Mouse (Mus musculus): ENCODE data around the gene Mroh3.
A peak's percentile ranks its signal among the peaks of the same experiment; 100 is the strongest.

Gene Mroh3

DNA sequence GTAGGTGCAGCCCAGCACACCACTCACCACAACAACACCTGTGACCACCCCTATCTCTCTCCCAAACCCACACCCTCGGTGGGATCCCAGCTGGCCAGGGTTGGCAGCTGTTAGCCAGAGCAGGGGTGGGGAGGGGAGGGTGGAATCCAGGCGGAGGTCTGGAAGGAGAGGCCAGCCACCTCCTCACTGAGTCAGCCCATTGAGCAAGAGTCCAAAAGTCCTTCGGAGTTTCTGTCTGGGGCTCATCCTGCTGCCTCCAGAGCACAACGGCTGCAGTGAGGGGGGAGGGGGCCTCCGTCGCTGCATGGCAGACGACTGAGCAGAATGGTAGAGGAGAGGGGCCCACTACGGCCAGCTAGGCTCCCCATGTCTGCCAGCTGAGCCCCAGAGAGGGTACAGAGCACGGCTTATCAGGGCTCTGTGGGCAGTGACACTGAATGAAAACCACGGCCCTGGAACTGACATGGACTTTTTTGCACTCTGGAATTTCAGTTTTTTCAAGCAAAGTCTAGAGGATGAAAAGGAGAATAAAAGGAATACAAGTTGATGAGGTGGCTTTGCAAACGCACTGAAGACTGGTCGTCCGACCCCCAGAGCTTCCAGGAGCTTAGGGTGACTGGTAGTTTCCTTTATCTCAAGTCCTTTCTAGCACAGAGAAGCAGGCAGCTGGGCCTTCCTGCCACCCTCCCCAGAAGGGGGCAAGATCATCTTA lies 15.9 kb upstream of the Mroh3 start:
- DNase-seq (ENCODE audit: low spot score in 2 of 2): no peak

DNA sequence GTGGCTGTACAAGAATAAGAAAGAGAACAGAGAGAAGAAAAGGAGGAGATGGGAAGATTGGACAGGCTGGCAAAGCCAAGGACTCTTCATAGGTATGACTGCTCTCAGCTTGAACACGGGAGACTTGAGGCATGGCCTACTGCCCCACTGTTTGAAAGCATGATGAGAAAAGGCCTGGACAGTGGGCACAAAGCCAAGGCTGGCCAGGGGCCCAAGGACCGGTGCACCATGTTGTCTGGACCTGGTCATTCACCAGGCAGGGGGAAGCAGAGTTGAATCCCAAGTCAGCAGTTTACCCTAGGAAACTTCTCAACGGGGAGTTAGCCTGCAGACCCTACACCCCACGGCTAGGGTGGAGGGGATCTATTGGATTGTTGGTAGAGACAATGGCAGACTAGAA lies 15.2 kb upstream of the Mroh3 start:
- DNase-seq (ENCODE audit: low spot score in 2 of 2): peak in 1 of 2 experiments; percentile 36

DNA sequence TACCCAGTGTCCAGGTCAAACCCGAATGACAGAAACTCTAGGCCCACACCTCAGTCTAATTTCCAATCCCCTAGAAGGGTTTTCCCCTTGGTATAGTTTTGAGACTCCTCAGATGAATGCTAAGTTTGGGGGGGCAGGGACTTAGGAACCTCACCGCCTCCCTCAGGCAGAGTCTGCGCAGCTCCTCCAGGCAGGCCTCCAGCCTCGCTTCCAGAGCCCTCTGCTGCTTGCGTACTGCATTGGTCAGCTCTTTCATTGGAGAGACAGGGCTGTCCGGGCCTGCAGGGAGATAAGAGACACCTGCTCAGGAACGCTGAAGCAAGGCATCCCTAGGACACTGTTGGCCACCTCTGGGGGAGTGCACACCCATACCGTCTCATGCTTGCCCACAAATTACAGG lies 14.0 kb upstream of the Mroh3 start:
- no peak for DNase-seq (ENCODE audit: low spot score in 2 of 2)

DNA sequence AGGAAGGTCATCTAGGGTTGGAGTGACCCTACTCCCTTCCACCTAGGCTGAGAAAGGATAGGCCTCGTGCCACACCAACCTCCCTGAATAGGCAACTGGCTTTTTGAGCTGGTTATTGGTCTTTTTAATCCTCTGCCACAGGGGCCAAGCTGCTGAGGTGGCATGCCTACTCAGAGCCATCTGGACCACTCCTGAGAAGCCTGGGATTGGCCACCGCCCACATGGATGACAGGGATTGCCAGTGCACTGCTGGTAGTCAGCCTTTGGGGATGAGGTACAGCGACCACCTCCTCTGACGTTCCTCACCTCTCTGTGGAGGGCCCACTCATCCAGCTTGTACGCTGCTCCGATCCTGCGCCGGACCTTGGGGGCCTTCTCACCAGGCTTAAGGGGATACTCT lies 13.2 kb upstream of the Mroh3 start:
- no peak for DNase-seq (ENCODE audit: low spot score in 2 of 2)

DNA sequence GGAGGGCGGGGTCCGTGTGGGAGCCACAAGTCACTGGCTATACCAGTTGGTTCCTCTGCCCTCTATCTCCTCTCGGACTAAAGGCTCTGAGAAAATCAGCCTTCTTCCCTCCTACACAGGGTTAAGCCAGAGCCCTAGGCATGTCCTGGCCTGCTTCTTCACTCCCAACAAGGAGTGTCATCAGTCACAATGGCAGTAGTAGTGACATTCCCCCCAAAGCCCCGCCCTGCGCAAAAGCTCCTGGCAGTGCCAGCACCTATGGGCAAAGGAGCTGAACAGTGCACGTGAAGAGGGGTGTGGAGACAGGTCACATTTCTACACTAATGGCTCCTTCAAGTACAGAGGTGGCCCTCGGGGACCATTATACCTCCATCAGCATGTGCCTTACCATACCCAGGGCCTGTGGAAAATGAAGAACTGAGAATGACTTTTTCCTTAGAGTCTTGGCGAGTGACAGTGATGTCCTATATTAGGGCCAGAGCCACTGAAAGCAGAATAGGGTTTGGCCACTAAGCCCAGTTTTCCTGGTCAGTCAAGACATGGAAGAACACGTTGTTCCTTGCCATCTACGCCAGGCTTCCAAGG lies 11.2 kb upstream of the Mroh3 start:
- no peak for DNase-seq (ENCODE audit: low spot score in 2 of 2)

DNA sequence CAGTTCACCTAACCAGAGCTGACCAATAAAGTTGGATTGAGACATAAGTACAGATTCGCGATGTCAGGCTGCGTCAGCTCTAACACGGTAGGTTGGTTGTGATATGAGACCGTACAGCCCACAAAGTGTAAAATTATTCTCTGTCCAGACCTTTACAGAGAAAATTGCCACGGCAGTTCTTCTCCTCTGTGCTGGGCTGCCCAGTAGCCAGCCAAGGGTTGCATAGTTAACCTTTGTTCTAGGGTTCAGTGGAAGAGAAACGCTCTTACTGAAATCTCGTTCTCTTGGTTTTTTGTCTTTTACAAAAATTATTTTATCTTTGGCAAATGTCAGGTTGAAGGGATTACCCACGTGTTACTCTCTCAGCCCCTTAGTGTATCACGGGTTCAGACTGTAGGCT lies 9.8 kb upstream of the Mroh3 start:
- no peak for DNase-seq (ENCODE audit: low spot score in 2 of 2)

DNA sequence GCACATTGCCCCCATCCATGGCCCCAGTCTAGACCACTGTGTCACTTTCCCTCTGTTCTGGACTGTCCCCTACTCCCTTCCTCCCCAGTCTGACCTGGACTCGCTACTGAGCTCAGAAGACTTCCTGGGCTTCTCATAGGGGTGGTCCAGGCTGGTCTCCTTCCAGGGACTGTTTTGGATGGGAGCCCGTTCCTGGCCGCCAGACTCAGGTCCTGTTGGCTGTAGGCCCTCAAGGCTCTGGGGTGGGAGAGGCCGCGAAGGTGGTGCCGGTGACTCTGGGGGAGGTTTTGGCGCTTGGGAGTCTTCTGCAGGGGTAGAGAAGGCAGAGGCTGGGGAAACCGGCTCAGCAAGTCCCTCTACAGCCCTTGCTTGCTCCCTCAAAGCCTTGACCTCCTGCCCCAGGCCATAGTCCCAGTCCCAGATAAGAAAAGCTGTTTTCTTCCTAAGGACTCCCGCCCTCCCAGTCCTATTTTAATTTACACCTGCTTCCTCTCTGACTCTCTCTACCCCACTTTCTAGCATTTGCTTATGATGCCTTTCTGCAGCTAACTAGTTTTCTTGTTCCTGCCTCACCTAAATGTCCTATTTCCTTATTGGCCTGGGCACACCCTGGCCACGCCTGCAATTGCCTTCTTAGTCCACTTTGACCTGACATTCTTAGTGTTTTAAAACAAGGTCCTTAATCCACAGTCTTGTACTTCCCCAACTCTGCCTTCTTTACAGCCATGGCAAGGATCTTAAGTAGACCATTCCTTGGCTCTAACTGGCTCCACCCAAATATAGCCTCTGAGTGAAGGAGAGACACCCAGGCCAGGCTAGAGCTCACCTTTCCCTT lies 7.6 kb upstream of the Mroh3 start:
- DNase-seq (ENCODE audit: low spot score in 2 of 2): no peak

DNA sequence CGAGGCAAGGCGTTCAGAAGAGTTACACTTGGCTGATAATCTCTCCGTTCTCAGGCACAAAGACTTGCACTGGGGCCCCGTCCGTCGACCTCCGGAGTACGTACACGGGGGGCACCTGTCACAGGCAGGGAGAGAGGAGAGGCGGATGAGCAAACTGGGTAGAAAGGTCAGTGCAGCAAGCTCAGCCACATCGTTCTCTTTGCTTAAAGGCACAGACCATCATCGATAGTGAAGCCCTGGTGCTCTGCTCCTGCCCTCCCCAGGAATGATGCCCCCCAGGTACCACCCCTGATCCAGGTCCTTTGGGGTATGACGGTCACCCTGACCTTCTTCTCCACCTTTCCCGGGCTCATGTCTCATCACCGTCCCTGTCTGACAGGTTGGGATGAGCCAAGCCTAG lies 1.7 kb upstream of the Mroh3 start:
- no peak for DNase-seq (ENCODE audit: low spot score in 2 of 2)

DNA sequence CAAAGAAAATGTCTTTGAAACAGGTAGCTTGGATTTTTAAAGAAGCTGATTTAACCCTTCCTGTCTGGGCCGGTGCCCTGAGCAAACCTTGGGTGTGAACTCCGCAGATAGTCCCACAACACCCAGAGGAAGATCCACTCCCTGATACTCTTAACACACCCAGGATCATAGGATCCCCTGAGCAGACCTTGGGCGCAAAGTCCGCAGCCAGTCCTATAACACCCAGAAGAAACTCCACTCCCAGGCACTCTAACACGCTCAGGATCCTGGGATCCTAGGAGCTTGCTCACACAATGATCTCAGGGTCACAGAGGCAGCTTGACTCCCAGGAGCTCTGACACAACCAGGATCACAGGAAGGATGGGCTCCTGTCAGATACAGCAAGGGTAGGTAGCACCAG lies 22.6 kb downstream of the Mroh3 start:
- DNase-seq (ENCODE audit: low spot score in 2 of 2): no peak

DNA sequence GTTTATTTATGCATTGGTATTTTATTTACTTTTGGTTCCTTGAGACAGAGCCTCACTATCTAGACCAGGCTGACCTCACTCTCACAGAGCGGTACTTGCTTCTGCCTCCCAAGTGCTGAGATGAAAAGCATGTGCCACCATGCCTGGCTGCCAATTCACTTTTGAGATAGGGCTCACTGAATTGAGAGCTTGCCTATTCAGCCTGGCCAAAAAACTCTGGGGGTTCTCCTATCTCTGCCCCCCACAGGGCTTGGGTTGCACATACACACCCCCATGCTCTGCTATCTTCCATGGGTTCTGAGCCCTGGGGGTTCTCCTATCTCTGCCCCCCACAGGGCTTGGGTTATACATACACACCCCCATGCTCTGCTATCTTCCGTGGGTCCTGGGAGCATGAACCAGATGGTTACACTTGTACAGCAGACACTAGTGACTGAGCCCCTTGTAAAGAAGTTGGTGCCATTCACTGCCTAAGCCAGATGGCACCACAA lies 33.1 kb downstream of the Mroh3 start:
- DNase-seq (ENCODE audit: low spot score in 2 of 2): no peak

DNA sequence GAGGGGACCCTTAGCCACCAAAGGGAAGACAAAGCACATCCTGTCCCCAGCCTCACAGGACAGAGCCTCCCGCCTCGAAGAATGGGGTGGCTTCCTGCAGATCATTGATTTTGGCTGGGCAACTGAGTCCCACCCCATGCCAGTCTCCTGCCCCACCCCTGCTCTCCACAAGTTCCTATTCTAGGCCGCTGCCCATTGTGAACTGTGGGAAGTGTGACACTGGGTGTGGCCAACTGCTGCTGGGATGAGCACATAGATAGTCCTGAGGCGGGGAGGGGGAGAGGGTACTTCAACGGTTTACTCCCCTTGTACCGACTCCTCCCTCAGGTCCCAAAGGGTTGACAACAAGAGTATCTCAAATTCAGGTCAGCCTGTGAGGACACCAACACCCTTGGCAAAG lies 33.9 kb downstream of the Mroh3 start:
- DNase-seq (ENCODE audit: low spot score in 2 of 2): no peak

DNA sequence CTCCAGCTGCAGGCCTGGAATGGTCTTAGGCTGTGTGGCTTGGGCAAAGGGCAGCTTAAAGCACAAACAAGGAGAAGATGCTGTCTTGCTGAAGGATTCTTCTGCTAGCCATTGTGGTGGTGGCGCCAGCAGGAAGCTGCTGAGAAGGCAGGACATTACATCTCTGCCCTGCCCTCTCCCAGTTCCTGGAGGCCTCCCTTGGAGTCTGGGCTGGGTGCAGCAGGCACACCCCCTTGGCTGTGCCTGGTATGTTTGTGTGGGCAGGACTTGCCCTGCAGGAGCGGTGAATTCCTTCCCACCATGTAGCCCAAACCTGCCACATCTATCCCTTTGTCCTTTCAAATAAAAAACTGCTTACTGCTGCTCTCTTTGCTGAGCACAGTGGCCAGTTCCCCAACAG lies 35.5 kb downstream of the Mroh3 start:
- no peak for DNase-seq (ENCODE audit: low spot score in 2 of 2)

DNA sequence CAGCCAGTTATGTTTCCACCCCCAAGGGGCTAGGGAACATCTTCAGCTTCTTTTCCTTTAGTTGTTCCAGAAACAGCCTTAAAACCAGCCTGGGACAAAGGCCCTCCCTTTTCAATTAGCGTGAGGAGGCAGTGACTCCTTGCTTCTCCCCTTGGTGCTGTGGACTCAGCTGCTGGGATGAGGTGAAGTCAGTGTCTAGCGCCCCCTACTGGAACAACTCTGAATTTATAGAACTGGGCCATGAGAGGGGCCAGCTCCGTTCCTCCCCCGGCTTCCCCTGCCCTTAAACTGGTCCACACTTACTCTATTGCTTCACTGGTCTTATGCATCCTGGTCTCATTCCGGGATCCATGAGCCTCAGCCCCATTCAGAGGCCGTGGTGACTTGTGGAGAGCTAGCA lies 37.4 kb downstream of the Mroh3 start:
- peak in 1 of 2 experiments; percentile 55 for DNase-seq (ENCODE audit: low spot score in 2 of 2)

DNA sequence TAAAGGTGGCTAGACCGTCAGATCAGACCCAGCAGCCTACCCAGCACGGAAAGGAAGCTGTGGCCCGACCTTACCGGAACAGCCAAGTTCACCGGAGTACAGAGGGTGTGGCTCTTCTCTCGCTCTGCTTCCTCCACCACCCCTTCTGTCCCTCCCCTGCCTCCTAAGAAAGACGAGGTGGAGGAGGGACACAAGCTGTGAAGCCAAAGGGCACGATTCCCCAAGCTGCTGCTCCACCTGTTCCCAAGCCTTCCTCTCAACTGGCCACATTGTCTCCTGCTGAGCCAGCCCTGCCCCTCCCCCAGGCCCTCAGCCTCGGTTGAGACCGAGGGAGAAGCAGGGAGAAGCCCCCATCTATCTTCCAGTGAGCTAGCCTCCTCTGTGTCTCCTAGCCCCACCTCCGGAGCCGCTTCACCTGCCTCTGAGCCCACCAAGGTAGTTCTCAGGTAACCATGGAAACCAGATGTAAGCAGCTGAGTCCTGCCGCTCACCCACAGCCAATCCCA lies 38.5 kb downstream of the Mroh3 start:
- DNase-seq (ENCODE audit: low spot score in 2 of 2): no peak

DNA sequence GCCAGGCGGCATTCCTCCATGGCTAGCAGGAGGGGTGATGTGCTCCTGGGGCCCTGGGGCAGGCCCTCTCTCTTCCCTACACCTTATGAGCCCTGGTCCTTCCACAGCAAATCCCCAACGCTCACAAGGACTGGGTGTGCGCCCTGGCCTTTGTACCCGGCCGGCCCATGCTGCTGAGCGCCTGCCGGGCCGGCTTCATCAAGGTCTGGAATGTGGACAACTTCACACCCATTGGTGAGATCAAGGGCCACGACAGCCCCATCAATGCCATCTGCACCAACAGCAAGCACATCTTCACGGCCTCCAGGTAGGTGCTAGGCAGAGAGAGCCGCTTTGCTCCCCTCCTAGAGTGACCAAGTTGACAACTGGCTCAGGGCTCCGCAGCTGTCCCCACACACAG lies 39.9 kb downstream of the Mroh3 start:
- no peak for DNase-seq (ENCODE audit: low spot score in 2 of 2)

DNA sequence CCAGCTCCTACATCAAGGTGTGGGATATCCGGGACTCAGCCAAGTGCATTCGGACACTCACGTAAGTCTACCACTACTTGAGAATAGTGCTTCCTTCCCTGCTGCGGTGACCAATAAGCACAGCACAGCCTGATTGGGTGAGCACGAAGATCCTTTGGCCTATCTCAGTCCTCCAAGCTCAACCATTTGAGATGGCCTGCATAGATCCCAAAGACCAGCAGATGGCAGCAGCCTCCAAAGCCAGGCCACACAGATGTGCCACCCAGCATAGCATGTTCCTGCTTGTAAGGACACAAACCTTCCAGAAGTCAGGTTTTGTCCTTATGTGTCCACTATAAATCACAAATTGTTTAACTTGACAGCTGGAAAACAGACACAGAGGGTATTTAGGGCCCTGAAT lies 42.5 kb downstream of the Mroh3 start:
- DNase-seq (ENCODE audit: low spot score in 2 of 2): peak; percentile 65 to 76

DNA sequence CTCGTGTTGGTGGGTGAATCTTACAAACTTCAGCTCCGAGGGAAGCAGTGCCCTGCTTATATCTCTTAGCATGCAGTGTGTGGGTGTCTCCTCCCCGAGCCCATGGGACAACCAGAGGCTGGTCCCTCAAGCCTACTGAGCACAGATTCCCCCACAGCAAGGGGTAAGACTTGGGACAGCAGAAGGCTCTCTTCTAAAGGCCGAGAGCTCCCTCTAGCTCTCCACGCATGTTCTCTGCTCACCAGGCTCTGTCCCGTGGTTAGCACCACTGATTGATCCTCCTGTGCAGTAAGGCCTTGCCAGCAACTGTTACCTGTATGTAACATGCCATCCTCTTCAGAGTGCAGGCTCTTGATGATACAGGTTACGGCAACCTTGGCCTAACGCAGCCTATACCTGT lies 45.0 kb downstream of the Mroh3 start:
- no peak for DNase-seq (ENCODE audit: low spot score in 2 of 2)

DNA sequence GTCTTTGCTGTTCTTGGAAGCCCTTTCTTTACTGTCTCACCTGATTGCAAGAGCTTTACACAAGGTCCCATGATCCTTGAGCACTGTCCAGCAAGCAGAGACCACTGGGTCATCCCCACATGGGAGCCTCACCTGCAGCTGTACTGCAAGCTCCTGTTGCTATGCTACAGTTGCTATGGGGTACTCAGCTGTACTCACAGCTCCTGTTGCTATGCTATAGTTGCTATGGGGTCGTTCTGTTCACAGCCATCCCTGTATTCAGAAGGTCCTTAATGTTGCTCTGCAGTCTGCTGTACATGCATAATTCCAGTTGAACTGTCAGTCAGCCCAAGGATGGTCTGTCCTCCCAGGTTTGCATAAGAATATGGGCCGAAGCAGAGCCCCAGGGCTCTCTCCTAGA lies 47.2 kb downstream of the Mroh3 start:
- DNase-seq (ENCODE audit: low spot score in 2 of 2): no peak

DNA sequence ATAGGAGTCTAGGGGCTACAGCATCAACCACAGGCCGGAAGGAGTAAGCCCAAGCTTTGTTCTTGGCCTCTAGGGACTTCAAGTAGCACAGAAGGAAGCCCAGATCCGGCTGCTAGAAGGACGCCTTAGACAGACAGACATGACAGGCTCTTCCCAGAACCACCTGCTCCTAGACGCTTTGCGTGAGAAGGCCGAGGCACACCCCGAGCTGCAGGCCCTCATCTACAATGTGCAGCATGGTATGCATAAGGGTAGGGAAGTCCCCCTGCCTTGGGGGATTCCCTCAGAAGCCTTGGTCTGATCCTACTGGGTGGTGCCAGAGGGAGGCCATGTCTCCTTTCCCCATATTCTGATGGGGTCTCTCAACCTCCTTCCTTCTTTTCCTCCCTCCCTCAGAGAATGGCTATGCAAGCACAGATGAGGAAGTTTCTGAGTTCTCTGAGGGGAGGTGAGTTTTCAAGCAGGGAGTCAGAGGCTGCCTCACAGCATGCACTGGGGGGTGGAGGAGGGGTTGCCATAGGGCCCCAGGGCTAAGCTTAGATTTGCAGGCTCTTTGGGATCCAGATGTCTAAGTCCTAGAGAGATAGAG lies 51.2 kb downstream of the Mroh3 start:
- DNase-seq (ENCODE audit: low spot score in 2 of 2): no peak

DNA sequence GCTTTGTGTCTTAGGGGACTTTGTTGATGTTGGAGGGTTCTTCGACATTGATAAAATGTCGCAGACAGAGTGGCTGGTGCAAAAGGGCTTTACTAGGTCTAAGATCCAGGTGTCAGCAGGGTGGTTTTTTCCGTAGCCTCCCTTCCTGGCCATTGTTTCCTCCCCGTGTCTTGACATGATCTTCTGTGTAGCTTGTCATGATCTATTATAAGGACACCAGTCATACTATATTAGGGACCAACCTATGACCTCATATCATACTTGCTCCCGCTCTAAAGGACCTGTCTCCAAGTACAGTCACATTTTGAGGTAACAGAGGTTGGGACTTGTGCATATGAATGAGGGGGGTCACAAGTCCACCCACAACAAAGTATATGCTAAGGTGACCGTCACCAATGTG lies 51.7 kb downstream of the Mroh3 start:
- DNase-seq (ENCODE audit: low spot score in 2 of 2): no peak

DNA sequence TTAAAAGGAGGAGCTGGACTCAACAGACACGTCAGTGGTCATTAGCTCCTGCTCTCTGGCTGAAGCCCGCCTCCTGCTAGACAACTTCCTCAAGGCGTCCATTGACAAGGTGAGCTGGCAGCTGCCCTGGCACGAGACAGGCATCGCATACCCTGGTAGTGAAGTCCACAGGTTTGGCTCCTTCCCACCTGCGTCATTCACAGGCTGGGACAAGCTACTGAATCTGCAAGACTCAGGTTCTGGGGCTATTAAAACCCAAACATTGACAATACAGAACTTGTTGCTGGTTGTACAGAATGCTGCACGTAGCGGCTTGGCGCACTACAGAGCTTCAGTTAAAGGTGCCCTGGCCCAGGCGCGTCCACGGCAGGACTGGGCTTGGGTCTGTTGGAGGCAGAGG lies 52.3 kb downstream of the Mroh3 start:
- no peak for DNase-seq (ENCODE audit: low spot score in 2 of 2)

DNA sequence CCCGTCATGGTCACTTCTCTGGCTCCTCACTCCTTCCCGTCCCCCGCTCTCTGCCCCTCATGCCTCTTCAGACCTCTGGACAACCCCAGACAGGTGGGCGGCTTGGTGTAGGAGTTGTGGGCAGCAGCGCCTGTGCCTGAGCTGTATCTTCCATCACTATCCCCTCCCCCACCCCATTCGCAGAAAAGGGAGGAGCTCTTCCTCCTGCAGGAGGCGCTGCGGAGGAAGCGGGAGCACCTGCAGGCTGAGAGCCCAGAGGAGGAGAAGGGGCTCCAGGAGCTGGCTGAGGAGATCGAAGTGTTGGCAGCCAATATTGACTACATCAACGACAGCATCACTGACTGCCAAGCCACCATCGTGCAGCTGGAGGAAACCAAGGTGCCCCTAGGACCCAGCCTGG lies 52.8 kb downstream of the Mroh3 start:
- DNase-seq (ENCODE audit: low spot score in 2 of 2): no peak
